ENCODE assay signal across 15 mouse cellular contexts in genomic region chr16:78583968-78584367, GRCm38 (mm10).
"Had no signal": no experiment of that assay in that cellular context is flagged by ENCODE, and none has a peak within 500 bp of the region (broad histone marks: within the 10 kb centered on the region; RNA-seq: fewer than 3 reads in every experiment).

No protein-coding gene starts in this region.

- H3K4me2 ChIP-seq: neural tube, embryonic 13.5 days; neural tube, embryonic 15.5 days; stomach, embryonic 15.5 days had no signal

- H3K4me3 ChIP-seq: neural tube, embryonic 13.5 days; neural tube, embryonic 15.5 days; stomach, embryonic 15.5 days had no signal

- H3K36me3 ChIP-seq: neural tube, embryonic 13.5 days; neural tube, embryonic 15.5 days; stomach, embryonic 15.5 days had no signal

- H3K27me3 ChIP-seq: neural tube, embryonic 13.5 days; neural tube, embryonic 15.5 days; stomach, embryonic 15.5 days had no signal

- DNase-seq: retina, postnatal 1 day; right cerebral cortex, adult 18-20 months; right cerebral cortex, postnatal 14 days; right cerebral cortex, postnatal 25 days; right cerebral cortex, postnatal 4 days; spleen, adult 18-20 months; thymus, adult 18-20 months; thymus, adult 2 months; thymus, postnatal 14 days; thymus, postnatal 25 days; thymus, postnatal 36 days; thymus, postnatal 4 days had no signal
